Mouse (Mus musculus) kidney, adult 18-20 months (tissue): ENCODE results near the gene Tln2.
A peak's percentile ranks its signal among the peaks of the same experiment; 100 is the strongest.

ENCODE experiments used
- DNase-seq: peaks from one replicate; pipeline ENCODE4 v3.0.0; 2021

The Tln2 gene

GRCm38 (mm10) chr9:67463440-67464122 lies 95.9 kb downstream of the Tln2 start:
- DNase-seq = no peak

GRCm38 (mm10) chr9:67441484-67441883 lies 118.0 kb downstream of the Tln2 start:
- DNase-seq = no peak

GRCm38 (mm10) chr9:67437511-67437910 lies 122.0 kb downstream of the Tln2 start:
- DNase-seq = peak; percentile 50

- DNase-seq = peak; percentile 67
These were observed 124.0 kb downstream of the Tln2 start for GRCm38 (mm10) chr9:67435333-67436154.

- DNase-seq = no peak
These were observed 130.2 kb downstream of the Tln2 start for GRCm38 (mm10) chr9:67429199-67429892.

- peak; percentile 52 for DNase-seq
These were observed 131.0 kb downstream of the Tln2 start for GRCm38 (mm10) chr9:67428306-67429047.

GRCm38 (mm10) chr9:67426304-67426703 lies 133.2 kb downstream of the Tln2 start:
- DNase-seq = no peak

GRCm38 (mm10) chr9:67424110-67424509 lies 135.4 kb downstream of the Tln2 start:
- DNase-seq = no peak

- no peak for DNase-seq
These were observed 141.4 kb downstream of the Tln2 start for GRCm38 (mm10) chr9:67418092-67418491.

- DNase-seq = no peak
These were observed 148.8 kb downstream of the Tln2 start for GRCm38 (mm10) chr9:67410667-67411066.

- DNase-seq = no peak
These were observed 154.8 kb downstream of the Tln2 start for GRCm38 (mm10) chr9:67404736-67405135.

GRCm38 (mm10) chr9:67399563-67399962 lies 159.9 kb downstream of the Tln2 start:
- no peak for DNase-seq

- no peak for DNase-seq
These were observed 161.7 kb downstream of the Tln2 start for GRCm38 (mm10) chr9:67397756-67398155.

- no peak for DNase-seq
These were observed 163.1 kb downstream of the Tln2 start for GRCm38 (mm10) chr9:67396446-67396845.

GRCm38 (mm10) chr9:67384028-67384590 lies 175.4 kb downstream of the Tln2 start:
- DNase-seq = no peak

- peak; percentile 2 for DNase-seq
These were observed 179.4 kb downstream of the Tln2 start for GRCm38 (mm10) chr9:67380095-67380494.

GRCm38 (mm10) chr9:67378772-67379171 lies 180.7 kb downstream of the Tln2 start:
- no peak for DNase-seq

GRCm38 (mm10) chr9:67368078-67368477 lies 191.4 kb downstream of the Tln2 start:
- no peak for DNase-seq

- no peak for DNase-seq
These were observed 197.0 kb downstream of the Tln2 start for GRCm38 (mm10) chr9:67362511-67362910.

GRCm38 (mm10) chr9:67362053-67362452 lies 197.4 kb downstream of the Tln2 start:
- no peak for DNase-seq

GRCm38 (mm10) chr9:67361511-67361910 lies 198.0 kb downstream of the Tln2 start:
- no peak for DNase-seq

- DNase-seq = no peak
These were observed 205.1 kb downstream of the Tln2 start for GRCm38 (mm10) chr9:67354356-67354755.

GRCm38 (mm10) chr9:67353365-67353764 lies 206.1 kb downstream of the Tln2 start:
- DNase-seq = no peak
